Mouse (Mus musculus) E14TG2a.4 (cell line): ENCODE measurements around the gene Tgfbrap1.
"Not testable (repeated sequence)": the region's sequence is repeated elsewhere in the genome, so short reads cannot be mapped to it uniquely, and the experiment has no call there.

ENCODE experiments used
- H3K27me3 ChIP-seq: 2 replicates; pipeline ENCODE4 v1.6.1; 2014; ENCODE audit warnings: low read length, control low read depth; ENCODE audit not compliant: insufficient read depth
- H3K36me3 ChIP-seq: 2 replicates; pipeline ENCODE4 v1.6.1; 2014; ENCODE audit warnings: low read length, control low read depth; ENCODE audit not compliant: insufficient read depth
- H3K4me1 ChIP-seq: replicated peaks from 2 replicates; pipeline ENCODE4 v1.6.1; 2014; ENCODE audit warnings: low read depth, low read length, control low read depth
- H3K4me3 ChIP-seq: replicated peaks from 2 replicates; pipeline ENCODE4 v1.5.1; 2014; ENCODE audit warnings: mild to moderate bottlenecking, low read length
- H3K9me3 ChIP-seq: 2 replicates; pipeline ENCODE4 v1.6.1; 2014; ENCODE audit warnings: low read length, control low read depth
- CTCF ChIP-seq: conservative IDR thresholded peaks from 2 replicates; pipeline ENCODE4 v1.5.1; 2014; ENCODE audit warnings: low read length
- NANOG ChIP-seq: IDR thresholded peaks from 2 replicates; pipeline ENCODE4 v1.6.1; 2014; ENCODE audit warnings: borderline replicate concordance, low read length, mixed read lengths
- POU5F1 ChIP-seq: IDR thresholded peaks from 2 replicates; pipeline ENCODE4 v1.6.1; 2014; ENCODE audit warnings: low read length, borderline replicate concordance

Tgfbrap1 gene

DNA sequence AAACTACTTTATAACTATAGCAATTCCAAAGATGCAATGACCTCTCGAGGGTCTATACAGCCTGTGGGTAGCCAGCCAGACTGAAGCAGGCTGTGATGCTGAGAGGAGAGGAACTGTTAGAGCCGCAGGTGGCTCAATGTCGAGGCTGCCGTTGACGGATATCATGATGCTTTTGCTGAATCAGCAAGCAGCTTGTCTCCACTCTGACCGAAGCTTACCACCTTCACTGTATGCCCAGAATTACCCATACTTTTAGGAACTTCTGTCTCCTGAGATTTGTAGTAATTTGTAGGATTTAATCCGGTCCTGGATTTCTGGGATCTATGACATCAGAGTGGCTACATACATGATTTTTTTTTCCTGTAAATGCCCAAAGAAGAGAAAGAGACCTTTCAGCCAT is 62.4 kb downstream of the Tgfbrap1 start:
- TF ChIP-seq POU5F1 (no peak), NANOG (no peak), CTCF (no peak)
- Histone ChIP-seq H3K9me3 (no peaks in the 10 kb centered on the region), H3K4me1 (no peaks in the 10 kb centered on the region), H3K27me3 (peaks cover 4% of the 10 kb centered on the region; the same call in 1 of the 2 replicates), H3K36me3 (no peaks in the 10 kb centered on the region), H3K4me3 (no peak overlapping the region)

DNA sequence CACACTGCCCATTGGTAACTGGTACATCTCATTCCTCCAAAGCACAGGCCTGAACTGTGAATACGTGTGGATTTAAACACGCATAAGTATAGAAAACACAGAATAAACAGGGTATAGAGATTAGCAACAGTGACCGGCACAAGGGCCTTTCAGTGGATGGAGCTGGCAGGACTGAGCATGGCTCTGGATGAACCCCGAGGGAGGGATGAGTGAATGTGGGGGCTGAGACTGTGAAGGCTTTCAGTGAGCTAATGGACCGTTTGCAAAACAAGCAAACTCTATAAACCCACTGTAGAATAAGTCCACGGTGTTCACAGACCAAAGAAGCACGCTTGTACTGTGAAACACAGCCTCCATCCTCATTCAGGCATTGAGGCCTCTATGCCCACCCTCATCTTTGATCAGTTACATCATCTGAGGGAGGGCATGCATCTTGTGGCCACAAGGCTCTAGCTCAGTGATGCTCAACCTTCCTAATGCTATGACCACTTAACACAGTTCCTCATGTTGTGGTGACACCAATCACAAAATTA is 83.2 kb downstream of the Tgfbrap1 start:
- H3K27me3 ChIP-seq, H3K4me1 ChIP-seq, H3K9me3 ChIP-seq, H3K36me3 ChIP-seq, H3K4me3 ChIP-seq: not testable (repeated sequence)

DNA sequence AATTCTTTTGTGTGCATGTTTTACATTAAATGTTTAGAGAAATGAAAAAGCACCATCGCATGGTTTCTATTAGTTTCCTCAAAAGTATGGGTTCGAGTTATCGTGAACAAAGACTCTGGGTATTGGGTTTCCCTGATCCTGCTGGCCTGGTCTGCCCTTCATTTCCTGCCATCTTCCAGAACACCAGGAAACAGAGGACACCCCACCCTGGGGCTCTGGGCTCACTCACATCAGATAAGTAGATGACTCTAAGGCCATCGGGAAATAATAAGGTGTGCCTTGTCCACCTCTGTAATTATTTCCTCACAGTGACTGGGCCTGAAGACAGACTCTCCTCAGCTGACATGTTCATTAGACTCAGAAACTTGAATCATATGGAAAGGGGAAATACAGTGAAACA is 88.0 kb downstream of the Tgfbrap1 start:
- Histone ChIP-seq H3K4me1 (no peaks in the 10 kb centered on the region), H3K27me3 (no peaks in the 10 kb centered on the region), H3K36me3 (no peaks in the 10 kb centered on the region), H3K4me3 (no peak overlapping the region), H3K9me3 (peaks cover 4% of the 10 kb centered on the region; the same call in 1 of the 2 replicates)
- no peak for TF ChIP-seq NANOG

DNA sequence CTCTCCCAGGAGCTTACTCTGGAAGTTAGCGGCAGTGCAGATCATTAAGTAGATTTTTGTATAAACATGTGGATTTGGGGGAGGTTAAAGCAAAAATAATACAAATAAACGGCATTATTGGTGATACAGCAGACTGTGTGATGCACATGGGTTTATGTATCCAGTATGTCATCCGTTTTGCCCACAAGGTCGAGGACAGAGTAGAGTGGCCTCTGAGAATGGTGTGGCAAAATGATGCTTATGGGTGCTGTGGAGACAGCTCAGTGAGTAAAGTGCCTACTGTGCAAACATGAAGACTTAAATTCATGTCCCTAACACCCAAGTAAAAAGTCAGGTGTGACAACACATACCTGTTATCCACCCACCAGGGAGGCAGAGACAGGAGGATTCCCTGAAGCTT is 91.9 kb downstream of the Tgfbrap1 start:
- Histone ChIP-seq H3K9me3 (peaks cover 4% of the 10 kb centered on the region; the same call in 1 of the 2 replicates), H3K36me3 (no peaks in the 10 kb centered on the region), H3K4me1 (no peaks in the 10 kb centered on the region), H3K27me3 (no peaks in the 10 kb centered on the region), H3K4me3 (no peak overlapping the region)
- no peak for TF ChIP-seq POU5F1
- TF ChIP-seq CTCF = no peak
- no peak for TF ChIP-seq NANOG

DNA sequence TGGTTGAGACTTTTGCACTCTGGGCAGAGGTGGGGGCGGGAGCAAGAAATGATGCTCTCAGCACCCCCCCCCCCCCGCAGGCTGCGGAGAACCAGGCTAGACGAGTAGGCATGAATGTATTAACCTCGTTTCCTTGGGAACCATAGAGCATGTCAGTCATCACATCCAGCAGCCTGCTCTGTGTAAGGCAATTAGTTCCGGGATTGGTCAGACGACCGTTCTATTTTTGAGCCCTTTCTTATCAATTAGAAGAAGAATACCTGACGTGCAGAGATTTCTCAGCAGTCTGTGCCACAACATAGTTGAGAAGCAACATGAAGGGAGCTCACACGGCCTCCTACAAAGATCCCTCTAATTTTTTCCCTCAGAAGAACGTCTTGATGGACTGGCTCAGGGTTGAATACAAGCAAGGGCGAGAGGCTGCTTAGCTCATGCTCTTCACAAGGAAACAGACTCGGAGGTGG is 92.4 kb downstream of the Tgfbrap1 start:
- Histone ChIP-seq H3K27me3 (no peaks in the 10 kb centered on the region), H3K9me3 (peaks cover 4% of the 10 kb centered on the region; the same call in 1 of the 2 replicates), H3K4me3 (no peak overlapping the region), H3K36me3 (no peaks in the 10 kb centered on the region), H3K4me1 (no peaks in the 10 kb centered on the region)
- TF ChIP-seq CTCF (no peak), NANOG (no peak), POU5F1 (no peak)
